Mouse (Mus musculus) brown adipose tissue, adult 24 weeks (tissue): Measurements from ENCODE around the gene Glb1l2. TPM values are rescaled to one million over a fixed set of nuclear protein-coding genes. Genes with fewer than 3 reads are reported as not detected.

ENCODE experiments used
- H3K27ac ChIP-seq: fragments of 200-500 bp; replicated peaks from 2 replicates; pipeline ENCODE4 v1.5.1; 2012; ENCODE audit warnings: low read depth, mild to moderate bottlenecking, low read length
- H3K4me1 ChIP-seq: fragments of 200-500 bp; 2 replicates; pipeline ENCODE4 v1.6.1; 2012; ENCODE audit warnings: low read length, mixed read lengths; ENCODE audit not compliant: control insufficient read depth, insufficient read depth, insufficient read length
- H3K4me3 ChIP-seq: fragments of 200-500 bp; 2 replicates; pipeline ENCODE4 v1.5.1; 2012; ENCODE audit warnings: low read depth, mild to moderate bottlenecking, low read length, moderate library complexity; ENCODE audit not compliant: insufficient read depth
- polyA plus RNA-seq: library from polyadenylated mRNA; stranded (reverse); fragments of >200 nt; gene quantifications from 2 replicates; pipeline ENCODE4 v1.2.4, GENCODE M21; 2012; ENCODE audit not compliant: missing spikeins, insufficient read depth, insufficient read length

Glb1l2 gene
- 17.1 and 17.9 TPM in 2 replicates for polyA plus RNA-seq

GRCm38 (mm10) chr9:26805935-26806666 is at the start of gene Glb1l2:
Gene Glb1l2 (minus strand): TSS chr9:26806468.
- peak within 1 kb of the TSS; percentile 60 for H3K4me3 ChIP-seq
- H3K4me1 ChIP-seq, result peaks cover 3% of the 10 kb centered on the region; the same call in 1 of the 2 replicates
- peak within 1 kb of the TSS; percentile 59 for H3K27ac ChIP-seq

- H3K4me3 ChIP-seq, result no peak overlapping the region
- no peaks in the 10 kb centered on the region for H3K4me1 ChIP-seq
Measured at GRCm38 (mm10) chr9:26831089-26831488, 24.8 kb upstream of the Glb1l2 start.

GRCm38 (mm10) chr9:26819942-26820341 is 13.7 kb upstream of the Glb1l2 start:
- Histone ChIP-seq H3K4me1 (0 out of 2 replicates have a peak, but pooled peaks cover 2% of the 10 kb centered on the region), H3K4me3 (no peak overlapping the region), H3K27ac (no peak overlapping the region)

More at GRCm38 (mm10) chr9:26831089-26831488, 24.8 kb upstream of the Glb1l2 start:
- H3K27ac ChIP-seq, result no peak overlapping the region

- H3K4me1 ChIP-seq, result peaks cover 3% of the 10 kb centered on the region; the same call in 1 of the 2 replicates
- H3K27ac ChIP-seq, result no peak overlapping the region
- H3K4me3 ChIP-seq, result no peak overlapping the region
Measured at GRCm38 (mm10) chr9:26808735-26809134, 2.5 kb upstream of the Glb1l2 start.

GRCm38 (mm10) chr9:26804321-26804720 is 1.9 kb downstream of the Glb1l2 start:
- H3K4me3 ChIP-seq, result no peak overlapping the region
- H3K4me1 ChIP-seq, result peaks cover 3% of the 10 kb centered on the region; the same call in 1 of the 2 replicates
- no peak overlapping the region; the same call in 1 of the 2 replicates for H3K27ac ChIP-seq

- H3K4me3 ChIP-seq, result no peak overlapping the region
- H3K4me1 ChIP-seq, result peaks cover 3% of the 10 kb centered on the region; the same call in 1 of the 2 replicates
- H3K27ac ChIP-seq, result no peak overlapping the region
Measured at GRCm38 (mm10) chr9:26800357-26800756, 5.9 kb downstream of the Glb1l2 start.

- no peak overlapping the region for H3K27ac ChIP-seq
- peaks cover 2% of the 10 kb centered on the region; the same call in 1 of the 2 replicates for H3K4me1 ChIP-seq
- no peak overlapping the region for H3K4me3 ChIP-seq
Measured at GRCm38 (mm10) chr9:26798731-26799130, 7.5 kb downstream of the Glb1l2 start.

GRCm38 (mm10) chr9:26798205-26798604 is 8.1 kb downstream of the Glb1l2 start:
- Histone ChIP-seq H3K27ac (no peak overlapping the region), H3K4me1 (peaks cover 2% of the 10 kb centered on the region; the same call in 1 of the 2 replicates), H3K4me3 (no peak overlapping the region)

- Histone ChIP-seq H3K27ac (no peak overlapping the region), H3K4me3 (no peak overlapping the region), H3K4me1 (peaks cover 2% of the 10 kb centered on the region; the same call in 1 of the 2 replicates)
Measured at GRCm38 (mm10) chr9:26792829-26793228, 13.4 kb downstream of the Glb1l2 start.

GRCm38 (mm10) chr9:26783414-26783975 is 22.8 kb downstream of the Glb1l2 start:
- Histone ChIP-seq H3K27ac (no peak overlapping the region), H3K4me3 (no peak overlapping the region), H3K4me1 (no peaks in the 10 kb centered on the region)

- no peaks in the 10 kb centered on the region for H3K4me1 ChIP-seq
- no peak overlapping the region for H3K4me3 ChIP-seq
- no peak overlapping the region for H3K27ac ChIP-seq
Measured at GRCm38 (mm10) chr9:26778421-26778820, 27.8 kb downstream of the Glb1l2 start.

- Histone ChIP-seq H3K27ac (no peak overlapping the region), H3K4me1 (no peaks in the 10 kb centered on the region), H3K4me3 (no peak overlapping the region)
Measured at GRCm38 (mm10) chr9:26776122-26776902, 30.0 kb downstream of the Glb1l2 start.

- no peak overlapping the region for H3K27ac ChIP-seq
- no peak overlapping the region for H3K4me3 ChIP-seq
Measured at GRCm38 (mm10) chr9:26775700-26776099, 30.6 kb downstream of the Glb1l2 start.

GRCm38 (mm10) chr9:26768181-26768580 is 38.1 kb downstream of the Glb1l2 start:
- H3K4me1 ChIP-seq, result no peaks in the 10 kb centered on the region
- no peak overlapping the region for H3K4me3 ChIP-seq

More at GRCm38 (mm10) chr9:26775700-26776099, 30.6 kb downstream of the Glb1l2 start:
- H3K4me1 ChIP-seq, result no peaks in the 10 kb centered on the region

GRCm38 (mm10) chr9:26762477-26762876 is 43.8 kb downstream of the Glb1l2 start:
- H3K4me1 ChIP-seq, result 0 out of 2 replicates have a peak, but pooled peaks cover 4% of the 10 kb centered on the region
- H3K4me3 ChIP-seq, result no peak overlapping the region
- H3K27ac ChIP-seq, result no peak overlapping the region

More at GRCm38 (mm10) chr9:26768181-26768580, 38.1 kb downstream of the Glb1l2 start:
- H3K27ac ChIP-seq, result no peak overlapping the region
